Mouse (Mus musculus): Measurements from ENCODE around the gene Rgcc. TPM values are rescaled to one million over a fixed set of nuclear protein-coding genes. Genes with fewer than 3 reads are reported as not detected.

Rgcc gene
- total and polyA plus RNA-seq, 3 experiments, result 2.2 to 5.2 (median 2.3) TPM

DNA sequence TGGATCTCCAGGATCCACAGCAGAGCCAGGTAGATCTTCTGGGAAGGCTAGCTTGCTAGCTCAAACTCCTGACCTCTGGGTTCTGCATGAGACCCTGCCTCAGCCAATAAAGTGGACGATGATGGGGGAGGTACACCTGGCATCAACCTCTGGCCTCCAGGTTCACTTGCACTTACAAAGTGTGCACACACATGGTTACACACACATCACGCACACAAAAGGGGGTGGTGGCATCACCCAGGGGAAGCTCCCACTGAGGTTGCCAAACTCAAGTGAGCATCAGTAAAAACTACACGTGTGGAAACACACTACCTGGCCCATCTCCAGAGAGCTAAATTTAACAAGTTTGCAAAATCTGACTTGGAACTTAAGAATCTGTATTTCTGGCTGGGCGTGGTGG is 11.3 kb upstream of the Rgcc start:
- no peak overlapping the region for H3K27ac ChIP-seq (ENCODE audit: insufficient read depth, low read depth)
- H3K27me3 ChIP-seq (replicated peaks), result no peaks in the 10 kb centered on the region
- no peak overlapping the region for H3K4me3 ChIP-seq (replicated peaks in 1 of 3; ENCODE audit: low read depth in 2 of 3, low read length in 2 of 3, poor library complexity in 1 of 3)
- H3K36me3 ChIP-seq (replicated peaks in 1 of 2; ENCODE audit: control insufficient read depth in 1 of 2, insufficient read depth in 1 of 2, low read length in 1 of 2), result no peaks in the 10 kb centered on the region
- in situ Hi-C loops (cut with MboI; ENCODE audit: low pct_ligation_motif_present, low pct_unique_long_range_greater_than_20kb, low sequenced_read_pairs), result no loop called here
- peaks cover 0 to 5% of the 10 kb centered on the region in 2 experiments; a peak in 2 of 4 replicates for H3K4me1 ChIP-seq (ENCODE audit: control insufficient read depth in 1 of 2, insufficient read depth in 2 of 2)
- H3K9me3 ChIP-seq (replicated peaks; ENCODE audit: low read length), result no peaks in the 10 kb centered on the region
- H3K79me2 ChIP-seq (replicated peaks; ENCODE audit: control insufficient read depth, extremely low read depth, insufficient read depth, poor library complexity, severe bottlenecking), result no peaks in the 10 kb centered on the region
- DNase-seq (ENCODE audit: extremely low read depth), result no peak
- no peak overlapping the region for H3K4me2 ChIP-seq (ENCODE audit: insufficient read depth, low read depth, poor library complexity, severe bottlenecking)
- dilution Hi-C loops (cut with MboI; ENCODE audit: extremely low pct_ligation_motif_present, extremely low pct_unique_long_range_greater_than_20kb, low sequenced_read_pairs), result no loop called here
- no peak overlapping the region for H3K9ac ChIP-seq (ENCODE audit: insufficient read depth, low read depth)
- TF ChIP-seq CTCF (conservative IDR thresholded peaks at IDR 0.05 in 1 of 2, IDR thresholded peaks at IDR 0.05 in 1 of 2; ENCODE audit: low read depth in 2 of 2, low read length in 2 of 2), result no peak
- no peak for TF ChIP-seq ZMIZ1 (IDR thresholded peaks at IDR 0.05; ENCODE audit: low read depth, low read length)
- no peak for TF ChIP-seq ETS1 (conservative IDR thresholded peaks at IDR 0.05; ENCODE audit: low read depth, low read length)
- TF ChIP-seq SMC3 (IDR thresholded peaks at IDR 0.05; ENCODE audit: low read depth, low read length), result no peak
- TF ChIP-seq NELFE (IDR thresholded peaks at IDR 0.05; ENCODE audit: low read depth, low read length), result no peak
- no peak for TF ChIP-seq KAT2A (IDR thresholded peaks at IDR 0.05; ENCODE audit: insufficient replicate concordance, low read length)
- no peak for TF ChIP-seq SIN3A (IDR thresholded peaks at IDR 0.05; ENCODE audit: low read length)
- no peak for TF ChIP-seq JUND (conservative IDR thresholded peaks at IDR 0.05; ENCODE audit: low read depth, low read length)
- no peak for TF ChIP-seq POLR2A (IDR thresholded peaks at IDR 0.05; ENCODE audit: low read depth, low read length)
- TF ChIP-seq MAX (IDR thresholded peaks at IDR 0.05; ENCODE audit: low read length), result no peak
- TF ChIP-seq MYC (IDR thresholded peaks at IDR 0.05; ENCODE audit: low read depth, low read length), result no peak
- TF ChIP-seq MEF2A (IDR thresholded peaks at IDR 0.05; ENCODE audit: borderline replicate concordance, low read depth, low read length), result no peak
- TF ChIP-seq PAX5 (IDR thresholded peaks at IDR 0.05; ENCODE audit: low read length), result no peak
- no peak for TF ChIP-seq TCF12 (IDR thresholded peaks at IDR 0.05; ENCODE audit: low read depth, low read length)
- no peak for TF ChIP-seq RAD21 (IDR thresholded peaks at IDR 0.05; ENCODE audit: low read depth, low read length)

- in situ Hi-C loops (cut with MboI; ENCODE audit: low pct_ligation_motif_present, low pct_unique_long_range_greater_than_20kb, low sequenced_read_pairs), result no loop called here
- H3K4me1 ChIP-seq (ENCODE audit: control insufficient read depth in 1 of 2, insufficient read depth in 2 of 2), result peaks cover 1 to 5% of the 10 kb centered on the region in 2 experiments; a peak in 3 of 4 replicates
Measured at GRCm38 (mm10) chr14:79311918-79312454, 10.5 kb upstream of the Rgcc start.

More at GRCm38 (mm10) chr14:79311918-79312454, 10.5 kb upstream of the Rgcc start:
- H3K4me3 ChIP-seq (replicated peaks in 1 of 3; ENCODE audit: low read depth in 2 of 3, low read length in 2 of 3, poor library complexity in 1 of 3), result no peak overlapping the region
- H3K9ac ChIP-seq (ENCODE audit: insufficient read depth, low read depth), result no peak overlapping the region
- dilution Hi-C loops (cut with MboI; ENCODE audit: extremely low pct_ligation_motif_present, extremely low pct_unique_long_range_greater_than_20kb, low sequenced_read_pairs), result no loop called here
- H3K27me3 ChIP-seq (replicated peaks), result no peaks in the 10 kb centered on the region
- H3K9me3 ChIP-seq (replicated peaks; ENCODE audit: low read length), result no peaks in the 10 kb centered on the region
- no peaks in the 10 kb centered on the region for H3K79me2 ChIP-seq (replicated peaks; ENCODE audit: control insufficient read depth, extremely low read depth, insufficient read depth, poor library complexity, severe bottlenecking)
- DNase-seq (ENCODE audit: extremely low read depth), result no peak
- TF ChIP-seq SMC3 (IDR thresholded peaks at IDR 0.05; ENCODE audit: low read depth, low read length) (no peak), POLR2AphosphoS2 (IDR thresholded peaks at IDR 0.05; ENCODE audit: low read depth, low read length) (no peak), IRF4 (IDR thresholded peaks at IDR 0.05; ENCODE audit: low read depth, low read length) (no peak), NRF1 (IDR thresholded peaks at IDR 0.05; ENCODE audit: low read depth, low read length) (no peak), NELFE (IDR thresholded peaks at IDR 0.05; ENCODE audit: low read depth, low read length) (no peak), POLR2A (IDR thresholded peaks at IDR 0.05; ENCODE audit: low read depth, low read length) (no peak), UBTF (IDR thresholded peaks at IDR 0.05; ENCODE audit: low read depth, low read length) (no peak), RAD21 (IDR thresholded peaks at IDR 0.05; ENCODE audit: low read depth, low read length) (no peak), RCOR1 (conservative IDR thresholded peaks at IDR 0.05; ENCODE audit: low read depth, low read length) (no peak), ZNF384 (IDR thresholded peaks at IDR 0.05; ENCODE audit: low read depth, low read length) (no peak)
- H3K36me3 ChIP-seq (replicated peaks in 1 of 2; ENCODE audit: control insufficient read depth in 1 of 2, insufficient read depth in 1 of 2, low read length in 1 of 2), result no peaks in the 10 kb centered on the region
- no peak overlapping the region for H3K4me2 ChIP-seq (ENCODE audit: insufficient read depth, low read depth, poor library complexity, severe bottlenecking)
- H3K27ac ChIP-seq (ENCODE audit: insufficient read depth, low read depth), result no peak overlapping the region
